In genomic region chr5:53947549-53948183, GRCm38 (mm10) we compare ENCODE assay signal across 8 mouse cellular contexts. TPM values are rescaled to one million over a fixed set of nuclear protein-coding genes. Genes with fewer than 3 reads are reported as not detected.
A peak's percentile ranks its signal among the peaks of the same experiment; 100 is the strongest.
DNase-seq lines count a peak whose midpoint lies in the region; ATAC-seq and TF ChIP-seq lines count a peak whose summit lies in the region.

No protein-coding gene starts in this region.

- no peaks in the 10 kb centered on the region for H3K36me3 ChIP-seq in liver, adult 2 months (ENCODE audit: control insufficient read depth, insufficient read depth, low read length)
- H3K36me3 ChIP-seq in liver, embryonic 12.5 days, result no peaks in the 10 kb centered on the region
- no peaks in the 10 kb centered on the region for H3K36me3 ChIP-seq in hindbrain, embryonic 15.5 days

- DNase-seq in cerebellum, postnatal 10 days, result peak; percentile 57 to 69
- DNase-seq in cerebellum, adult 18-20 months, result no peak
- DNase-seq in liver, adult 2 months (ENCODE audit: extremely low read depth, low read depth, low spot score), result no peak
- peak; percentile 62 for DNase-seq in right cerebral cortex, adult 18-20 months
- DNase-seq in embryo, embryonic 10.5 days (ENCODE audit: low spot score), result no peak

- no peaks in the 10 kb centered on the region for H3K27me3 ChIP-seq in liver, adult 2 months (ENCODE audit: control insufficient read depth, insufficient read depth, low read length)
- H3K27me3 ChIP-seq in liver, embryonic 12.5 days (replicated peaks), result no peaks in the 10 kb centered on the region
- no peaks in the 10 kb centered on the region for H3K27me3 ChIP-seq in hindbrain, embryonic 15.5 days

- H3K27ac ChIP-seq in liver, adult 2 months (replicated peaks; ENCODE audit: insufficient read depth, low read depth, low read length), result peak overlapping the region; percentile 16; the same call in 1 of the 2 replicates
- H3K27ac ChIP-seq in liver, embryonic 12.5 days, result no peak overlapping the region
- H3K27ac ChIP-seq in hindbrain, embryonic 15.5 days (replicated peaks), result no peak overlapping the region

- 0 out of 2 replicates have a peak, but pooled peaks cover 2% of the 10 kb centered on the region for H3K4me1 ChIP-seq in liver, adult 2 months (ENCODE audit: control insufficient read depth, insufficient read depth, low read length)
- H3K4me1 ChIP-seq in liver, embryonic 12.5 days, result no peaks in the 10 kb centered on the region
- H3K4me1 ChIP-seq in hindbrain, embryonic 15.5 days (replicated peaks), result peaks cover 7% of the 10 kb centered on the region; the same call in 1 of the 2 replicates

- no peak for ATAC-seq in liver, embryonic 12.5 days
- ATAC-seq in hindbrain, embryonic 15.5 days (ENCODE audit: low FRiP score, low read depth), result peak; percentile 59; the same call in 1 of the 2 replicates
- no peak for ATAC-seq in erythroid progenitor cell, adult 5-6 weeks (replicated peaks; ENCODE audit: low FRiP score, poor library complexity, severe bottlenecking)

- TF ChIP-seq POLR2A in liver, adult 2 months (IDR thresholded peaks at IDR 0.05; ENCODE audit: extremely low read depth, insufficient read depth, low read length), result no peak

- TF ChIP-seq CTCF in liver, adult 2 months (IDR thresholded peaks at IDR 0.05; ENCODE audit: low read depth, low read length), result no peak

- no peaks in the 10 kb centered on the region for H3K79me2 ChIP-seq in liver, adult 2 months (ENCODE audit: control insufficient read depth, insufficient read depth, low read length)

- H3K9ac ChIP-seq in liver, adult 2 months (ENCODE audit: low read depth, low read length), result no peak overlapping the region
- H3K9ac ChIP-seq in liver, embryonic 12.5 days, result no peak overlapping the region
- no peak overlapping the region for H3K9ac ChIP-seq in hindbrain, embryonic 15.5 days

- no peak overlapping the region for H3K4me3 ChIP-seq in liver, adult 2 months (ENCODE audit: insufficient read depth, low read depth, low read length)
- no peak overlapping the region for H3K4me3 ChIP-seq in liver, embryonic 12.5 days
- H3K4me3 ChIP-seq in hindbrain, embryonic 15.5 days, result no peak overlapping the region

- no peak overlapping the region for H3K4me2 ChIP-seq in liver, embryonic 12.5 days
- no peak overlapping the region for H3K4me2 ChIP-seq in hindbrain, embryonic 15.5 days

- WGBS in liver, adult 2 months, result 81% methylated on average over 9 of the region's 9 CpGs
- 51% methylated on average over 9 of the region's 9 CpGs for WGBS in liver, embryonic 12.5 days (ENCODE audit: insufficient replicate concordance)
- WGBS in hindbrain, embryonic 15.5 days, result 44% methylated on average over 9 of the region's 9 CpGs

- no peaks in the 10 kb centered on the region for H3K9me3 ChIP-seq in liver, embryonic 12.5 days (replicated peaks)
- no peaks in the 10 kb centered on the region for H3K9me3 ChIP-seq in hindbrain, embryonic 15.5 days

RNA-seq across cellular contexts. Expression of gene Stim2, which starts 50.6 kb away (rescaled TPM):
- total RNA-seq in liver, adult 2 months (2014; rRNA removed), result 13.2 and 13.7 TPM in 2 replicates
- polyA plus RNA-seq in liver, adult 2 months (2012; rRNA removed), result 7.1 and 12.2 TPM in 2 replicates
- 8.1 and 9.1 TPM in 2 replicates for polyA plus RNA-seq in liver, embryonic 12.5 days (2016; fragmentation: Nextera tagmentation; extraction: Ambion mirVana)
- polyA plus RNA-seq in hindbrain, embryonic 15.5 days (2015; fragmentation: Nextera tagmentation; extraction: Ambion mirVana), result 29.3 and 29.4 TPM in 2 replicates
- total RNA-seq in erythroid progenitor cell, adult 5-6 weeks (2015; ENCODE audit: low replicate concordance), result 5.0 and 8.0 TPM in 2 replicates
- 5.0 and 5.4 TPM in 2 replicates for total RNA-seq in erythroid progenitor cell, adult 5-6 weeks (2017; ENCODE audit: low replicate concordance)

Comparison
In these comparisons a context has a peak if more than half of its experiments do, and no peak if none do; other contexts are left out.
1. DNase-seq: peak in cerebellum, postnatal 10 days (2 of 2) and right cerebral cortex, adult 18-20 months (single experiment); none in cerebellum, adult 18-20 months (0 of 2), liver, adult 2 months (single experiment) and embryo, embryonic 10.5 days (single experiment).